Mouse (Mus musculus): ENCODE data around the gene Dolpp1. TPM values are rescaled to one million over a fixed set of nuclear protein-coding genes. Genes with fewer than 3 reads are reported as not detected.

The Dolpp1 gene
- polyA plus RNA-seq, 1 experiment from 2014 or later, result 34.8 TPM

DNA sequence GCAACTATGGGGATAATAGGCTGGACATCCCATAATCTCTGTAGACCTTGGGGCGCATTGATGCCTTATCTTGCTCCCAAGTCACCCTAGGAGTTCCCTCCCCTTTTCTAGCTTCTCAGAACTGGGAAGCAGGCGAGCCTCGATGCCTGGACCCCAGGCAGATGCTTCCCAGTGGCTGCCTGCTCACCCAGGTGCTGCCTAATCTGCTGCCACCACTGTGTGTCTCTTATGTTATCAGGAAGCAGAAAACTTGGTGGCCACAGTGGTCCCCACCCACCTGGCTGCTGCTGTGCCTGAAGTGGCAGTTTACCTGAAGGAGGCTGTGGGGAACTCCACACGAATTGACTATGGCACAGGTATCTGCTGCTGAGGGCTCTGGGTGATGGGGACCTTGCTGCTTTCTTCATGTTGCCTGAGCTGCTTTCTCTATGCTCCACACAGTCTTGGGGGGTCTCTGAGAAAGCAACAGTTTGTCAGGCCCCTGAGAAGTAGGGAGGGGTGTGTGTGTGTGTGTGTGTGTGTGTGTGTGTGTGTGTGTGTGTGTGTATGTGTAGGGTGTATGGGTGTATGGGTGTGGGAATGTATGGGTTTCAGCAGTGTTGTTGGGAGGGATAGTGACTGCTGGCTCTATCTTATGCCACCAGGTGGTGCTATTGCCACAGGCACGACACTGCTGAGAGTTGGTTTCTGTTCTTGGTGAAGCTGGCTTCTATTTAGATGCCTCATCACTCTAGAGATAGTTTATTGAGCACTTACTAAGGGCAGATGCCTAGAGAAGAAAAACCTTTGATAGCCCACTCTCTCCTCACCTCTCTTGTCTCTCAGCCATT, 43.5 kb downstream of the Dolpp1 start:
- ATAC-seq (ENCODE audit: insufficient number of reproducible peaks, insufficient read depth, low FRiP score, low TSS enrichment), result no peak
- H3K4me2 ChIP-seq (replicated peaks), result no peak overlapping the region
- peak overlapping the region; percentile 51 for H3K27ac ChIP-seq
- H3K36me3 ChIP-seq, result peaks cover 76% of the 10 kb centered on the region
- no peak overlapping the region; the same call in 1 of the 2 replicates for H3K9ac ChIP-seq
- no peak overlapping the region for H3K4me3 ChIP-seq
- no peaks in the 10 kb centered on the region for H3K27me3 ChIP-seq
- no peaks in the 10 kb centered on the region for H3K9me3 ChIP-seq
- peaks cover 13% of the 10 kb centered on the region for H3K4me1 ChIP-seq
- WGBS, result 59% methylated on average over 5 of the region's 5 CpGs

DNA sequence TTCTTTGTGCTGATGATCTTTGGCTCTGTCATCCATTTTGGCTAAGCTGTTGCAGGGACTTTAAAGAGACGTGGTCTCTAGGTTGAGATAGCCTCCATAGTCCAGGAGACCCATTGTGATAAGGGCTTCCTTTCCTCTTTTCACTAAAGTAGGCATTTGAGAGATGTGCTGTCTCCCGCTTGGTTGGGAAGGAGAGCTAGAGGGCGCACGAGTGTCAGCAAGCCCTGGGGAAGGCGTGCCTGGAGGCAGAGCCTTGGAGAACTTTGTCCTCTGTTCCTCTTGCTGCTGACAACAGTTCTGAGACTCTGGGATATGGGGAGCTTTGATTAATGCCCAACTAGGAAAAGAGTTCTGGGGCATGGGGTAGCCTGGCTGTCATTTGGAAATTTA, 44.1 kb downstream of the Dolpp1 start:
- H3K9ac ChIP-seq, result no peak overlapping the region
- H3K4me1 ChIP-seq, result peaks cover 19% of the 10 kb centered on the region
- H3K36me3 ChIP-seq, result peaks cover 71% of the 10 kb centered on the region
- ATAC-seq (ENCODE audit: insufficient number of reproducible peaks, insufficient read depth, low FRiP score, low TSS enrichment), result no peak
- H3K4me3 ChIP-seq, result no peak overlapping the region
- WGBS, result 78% methylated on average over 5 of the region's 5 CpGs
- no peaks in the 10 kb centered on the region for H3K9me3 ChIP-seq
- H3K27ac ChIP-seq, result no peak overlapping the region
- no peak overlapping the region for H3K4me2 ChIP-seq (replicated peaks)
- H3K27me3 ChIP-seq, result no peaks in the 10 kb centered on the region

DNA sequence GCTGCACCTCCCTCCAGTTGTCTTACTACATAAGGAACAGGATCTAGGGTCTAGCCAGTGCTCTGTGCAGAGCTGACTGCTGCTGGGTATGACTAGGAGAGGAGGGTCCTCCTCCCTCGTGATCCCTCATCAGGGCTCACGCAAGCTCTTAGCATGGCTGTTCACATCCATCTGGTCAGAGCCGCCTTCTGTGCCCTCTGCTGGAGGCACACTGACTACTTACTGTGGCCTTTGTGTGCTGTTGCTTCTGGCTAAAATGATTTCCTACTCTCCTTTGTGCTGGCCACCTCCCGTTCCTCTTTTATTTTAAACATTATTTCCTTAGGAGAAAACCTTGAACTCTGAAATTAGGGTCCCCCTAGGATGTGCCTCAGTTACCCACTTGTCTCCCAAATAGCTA, 44.8 kb downstream of the Dolpp1 start:
- H3K27me3 ChIP-seq, result no peaks in the 10 kb centered on the region
- H3K4me1 ChIP-seq, result peaks cover 23% of the 10 kb centered on the region
- no peak for ATAC-seq (ENCODE audit: insufficient number of reproducible peaks, insufficient read depth, low FRiP score, low TSS enrichment)
- H3K9ac ChIP-seq, result no peak overlapping the region
- no peak overlapping the region for H3K4me3 ChIP-seq
- H3K4me2 ChIP-seq (replicated peaks), result no peak overlapping the region
- H3K27ac ChIP-seq, result no peak overlapping the region
- no peaks in the 10 kb centered on the region for H3K9me3 ChIP-seq
- WGBS, result 78% methylated on average over 4 of the region's 4 CpGs
- H3K36me3 ChIP-seq, result peaks cover 65% of the 10 kb centered on the region

DNA sequence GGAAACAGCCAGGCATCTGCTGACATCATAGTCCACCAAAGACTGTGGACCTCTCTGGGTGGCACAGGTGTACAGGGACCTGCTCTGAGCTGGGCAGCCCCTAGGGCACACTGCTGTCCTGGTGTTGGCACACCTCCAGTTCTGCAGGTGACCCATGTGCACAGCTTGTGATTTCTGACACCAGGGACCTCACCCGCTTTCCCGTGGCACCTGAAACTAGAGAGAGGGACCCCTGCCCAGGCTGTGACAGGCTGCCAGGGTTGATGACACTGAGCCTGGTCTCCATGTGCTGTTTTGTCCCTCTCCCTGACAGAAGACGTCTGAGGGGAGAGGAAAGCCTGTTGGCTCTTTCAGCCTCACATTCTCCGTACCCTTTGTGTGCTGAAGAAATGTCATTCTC, 45.7 kb downstream of the Dolpp1 start:
- Histone ChIP-seq H3K27me3 (no peaks in the 10 kb centered on the region), H3K36me3 (peaks cover 56% of the 10 kb centered on the region), H3K9me3 (no peaks in the 10 kb centered on the region), H3K4me3 (no peak overlapping the region), H3K4me2 (replicated peaks) (no peak overlapping the region), H3K9ac (no peak overlapping the region), H3K27ac (no peak overlapping the region), H3K4me1 (peaks cover 32% of the 10 kb centered on the region)
- ATAC-seq (ENCODE audit: insufficient number of reproducible peaks, insufficient read depth, low FRiP score, low TSS enrichment), result no peak
- WGBS, result 86% methylated on average over 4 of the region's 4 CpGs

DNA sequence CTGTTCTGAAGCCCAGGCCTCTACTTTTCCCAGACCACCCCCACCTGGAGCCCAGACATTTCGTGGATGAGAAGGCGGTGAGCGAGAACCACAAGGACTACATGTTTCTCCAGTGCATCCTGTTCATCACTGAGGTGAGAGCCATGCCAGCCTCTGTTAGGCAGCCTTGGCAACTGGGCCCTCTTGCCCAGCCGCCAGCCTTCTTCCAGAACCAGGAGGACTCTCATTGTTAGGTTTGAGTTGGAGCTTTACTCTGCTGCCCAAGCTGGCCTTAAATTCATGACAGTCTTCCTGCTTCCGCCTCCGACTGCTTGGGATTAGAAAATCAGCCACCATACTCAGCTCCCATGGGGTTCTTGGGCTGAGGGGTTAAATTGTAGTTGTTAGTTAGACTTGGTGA, 47.6 kb downstream of the Dolpp1 start:
- no peak for ATAC-seq (ENCODE audit: insufficient number of reproducible peaks, insufficient read depth, low FRiP score, low TSS enrichment)
- H3K4me2 ChIP-seq (replicated peaks), result no peak overlapping the region
- peaks cover 58% of the 10 kb centered on the region for H3K36me3 ChIP-seq
- H3K9me3 ChIP-seq, result no peaks in the 10 kb centered on the region
- no peak overlapping the region for H3K9ac ChIP-seq
- no peak overlapping the region for H3K4me3 ChIP-seq
- peak overlapping the region; percentile 100 for H3K27ac ChIP-seq
- H3K4me1 ChIP-seq, result peaks cover 51% of the 10 kb centered on the region
- WGBS, result 90% methylated on average over 6 of the region's 6 CpGs
- H3K27me3 ChIP-seq, result no peaks in the 10 kb centered on the region

DNA sequence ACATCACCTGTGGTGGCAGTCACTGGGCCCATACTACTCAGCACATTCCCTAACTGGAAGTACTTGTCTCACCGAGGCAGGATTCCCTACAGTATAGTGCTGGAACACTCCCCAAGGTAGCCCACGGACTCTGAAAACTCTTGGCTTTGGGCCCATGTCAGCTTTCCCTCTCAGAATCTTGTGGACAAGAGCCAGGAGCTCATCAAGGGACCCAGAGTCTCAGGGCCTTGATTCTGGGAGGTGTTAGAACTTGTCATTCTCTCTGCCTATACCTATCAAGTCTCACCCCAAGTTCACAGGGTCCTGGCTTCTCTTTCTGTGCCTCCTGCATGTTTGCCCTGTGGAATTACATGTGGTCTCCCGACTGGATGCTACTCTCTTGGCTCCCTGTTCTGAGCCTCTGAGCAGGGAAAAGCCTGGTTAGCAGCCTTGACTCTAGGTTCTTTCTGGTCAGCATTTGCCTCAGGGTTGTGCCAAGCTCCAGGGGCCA, 48.2 kb downstream of the Dolpp1 start:
- Histone ChIP-seq H3K4me1 (peaks cover 57% of the 10 kb centered on the region), H3K27me3 (no peaks in the 10 kb centered on the region), H3K36me3 (peaks cover 60% of the 10 kb centered on the region), H3K9ac (peak overlapping the region; percentile 12; the same call in 1 of the 2 replicates), H3K4me2 (replicated peaks) (0 out of 2 replicates have a peak overlapping the region, but pooled peaks have one; percentile 12), H3K9me3 (no peaks in the 10 kb centered on the region), H3K27ac (peak overlapping the region; percentile 100), H3K4me3 (no peak overlapping the region)
- no peak for ATAC-seq (ENCODE audit: insufficient number of reproducible peaks, insufficient read depth, low FRiP score, low TSS enrichment)
- WGBS, result 38% methylated on average over 3 of the region's 3 CpGs

DNA sequence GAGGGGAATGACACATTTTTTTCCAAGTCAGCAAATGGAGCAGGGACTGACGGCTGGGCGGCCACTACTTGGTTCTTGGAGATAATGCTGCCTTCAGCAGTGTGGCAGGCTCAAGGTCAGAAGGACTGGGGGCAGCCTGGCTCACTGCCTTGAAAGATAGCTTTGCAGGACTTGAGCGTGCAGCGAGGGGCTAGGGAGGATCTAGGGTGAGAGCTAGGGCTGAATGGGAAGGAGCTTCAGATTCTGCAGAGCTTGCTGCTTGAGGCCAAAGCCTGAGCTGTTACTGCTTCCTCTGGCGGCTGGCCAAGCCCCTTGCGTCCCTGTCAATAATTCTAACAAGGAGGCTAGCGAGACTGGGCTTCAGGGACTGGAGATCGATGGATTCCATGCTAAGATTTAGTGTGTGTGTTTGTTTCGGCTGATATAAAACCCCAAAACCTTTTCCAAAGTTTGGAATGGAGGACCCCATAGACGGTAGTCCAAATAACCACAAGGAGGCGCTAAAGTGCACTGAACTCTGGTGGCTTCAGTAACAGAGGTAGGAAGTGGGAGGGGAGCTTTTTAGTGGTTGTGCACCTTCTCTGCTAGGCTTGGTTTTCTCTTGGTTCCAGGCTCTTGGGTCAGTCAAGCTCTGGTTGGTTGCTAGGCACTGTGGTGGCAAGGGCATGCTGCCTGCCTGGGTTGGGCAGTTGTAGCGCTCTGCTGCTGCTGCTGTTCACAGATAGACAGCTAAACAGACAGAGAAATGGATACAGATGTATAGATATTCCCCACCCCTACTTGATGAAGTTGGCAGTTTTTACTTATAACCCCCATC, 48.9 kb downstream of the Dolpp1 start:
- H3K4me1 ChIP-seq, result peaks cover 63% of the 10 kb centered on the region
- H3K36me3 ChIP-seq, result peaks cover 62% of the 10 kb centered on the region

GRCm38 (mm10) chr2:30441518-30442497, 49.8 kb downstream of the Dolpp1 start:
- H3K27me3 ChIP-seq, result no peaks in the 10 kb centered on the region
- H3K27ac ChIP-seq, result peak overlapping the region; percentile 100
- peak overlapping the region; percentile 12 for H3K4me3 ChIP-seq
- peaks cover 67% of the 10 kb centered on the region for H3K4me1 ChIP-seq
- H3K9me3 ChIP-seq, result no peaks in the 10 kb centered on the region
- 1% methylated on average over 15 of the region's 15 CpGs for WGBS
- peaks cover 67% of the 10 kb centered on the region for H3K36me3 ChIP-seq
- peak overlapping the region; percentile 49 for H3K4me2 ChIP-seq (replicated peaks)
- ATAC-seq (ENCODE audit: insufficient number of reproducible peaks, insufficient read depth, low FRiP score, low TSS enrichment), result peak; percentile 62
- peak overlapping the region; percentile 46 for H3K9ac ChIP-seq

More for the DNA sequence above, 48.9 kb downstream of the Dolpp1 start:
- peak; percentile 41; the same call in 1 of the 2 replicates for ATAC-seq (ENCODE audit: insufficient number of reproducible peaks, insufficient read depth, low FRiP score, low TSS enrichment)
- Histone ChIP-seq H3K9ac (peak overlapping the region; percentile 12; the same call in 1 of the 2 replicates), H3K27ac (peak overlapping the region; percentile 100), H3K27me3 (no peaks in the 10 kb centered on the region), H3K9me3 (no peaks in the 10 kb centered on the region), H3K4me2 (replicated peaks) (peak overlapping the region; percentile 49), H3K4me3 (0 out of 2 replicates have a peak overlapping the region, but pooled peaks have one; percentile 12)
- WGBS, result 10% methylated on average over 12 of the region's 12 CpGs

DNA sequence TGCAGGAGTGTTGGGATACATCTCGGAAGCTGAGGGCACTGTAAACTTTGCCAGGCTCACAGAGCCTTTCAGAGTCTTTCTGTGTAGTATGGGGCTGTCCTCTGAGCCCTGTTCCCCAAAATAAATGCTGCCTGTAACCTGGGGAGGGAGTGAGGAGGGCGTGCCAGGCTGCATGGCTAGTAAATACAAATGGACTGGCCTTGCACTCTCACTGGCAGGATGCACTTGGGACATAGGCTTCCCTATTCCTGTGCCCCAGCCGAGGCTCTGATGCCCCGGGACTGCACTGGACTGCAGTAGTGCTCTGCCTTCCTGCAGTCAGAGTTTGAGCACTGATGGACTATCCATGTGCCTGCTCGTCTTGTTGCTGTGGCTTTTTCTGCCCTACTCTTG, 50.4 kb downstream of the Dolpp1 start:
- Histone ChIP-seq H3K27ac (peak overlapping the region; percentile 100), H3K9ac (peak overlapping the region; percentile 46), H3K27me3 (no peaks in the 10 kb centered on the region), H3K9me3 (no peaks in the 10 kb centered on the region), H3K4me3 (peak overlapping the region; percentile 12), H3K36me3 (peaks cover 71% of the 10 kb centered on the region), H3K4me2 (replicated peaks) (peak overlapping the region; percentile 49), H3K4me1 (peaks cover 67% of the 10 kb centered on the region)
- WGBS, result 28% methylated on average over 5 of the region's 5 CpGs
- ATAC-seq (ENCODE audit: insufficient number of reproducible peaks, insufficient read depth, low FRiP score, low TSS enrichment), result no peak

DNA sequence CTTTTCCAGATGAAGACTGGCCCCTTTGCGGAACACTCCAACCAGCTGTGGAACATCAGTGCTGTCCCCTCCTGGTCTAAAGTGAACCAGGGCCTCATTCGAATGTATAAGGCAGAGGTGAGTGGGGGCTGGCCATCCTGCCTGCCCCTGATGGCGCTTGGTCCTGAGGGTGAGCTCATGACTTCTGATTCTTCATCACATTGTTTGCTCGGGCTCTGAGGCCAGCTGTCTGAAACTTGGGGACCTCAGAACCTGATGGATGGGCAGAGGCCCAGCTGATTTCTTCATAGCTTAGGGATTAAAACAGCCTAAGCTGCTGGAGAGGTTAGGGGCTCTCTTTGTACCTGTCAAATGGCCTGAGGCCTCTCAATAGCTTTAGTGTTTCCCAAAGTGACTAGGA, 51.2 kb downstream of the Dolpp1 start:
- Histone ChIP-seq H3K36me3 (peaks cover 69% of the 10 kb centered on the region), H3K9me3 (no peaks in the 10 kb centered on the region), H3K4me2 (replicated peaks) (no peak overlapping the region), H3K27me3 (no peaks in the 10 kb centered on the region), H3K4me1 (peaks cover 67% of the 10 kb centered on the region), H3K9ac (peak overlapping the region; percentile 8; the same call in 1 of the 2 replicates), H3K4me3 (no peak overlapping the region), H3K27ac (peak overlapping the region; percentile 100)
- ATAC-seq (ENCODE audit: insufficient number of reproducible peaks, insufficient read depth, low FRiP score, low TSS enrichment), result no peak
- WGBS, result 47% methylated on average over 4 of the region's 4 CpGs

GRCm38 (mm10) chr2:30444006-30444405, 52.0 kb downstream of the Dolpp1 start:
- ATAC-seq (ENCODE audit: insufficient number of reproducible peaks, insufficient read depth, low FRiP score, low TSS enrichment), result no peak
- Histone ChIP-seq H3K9ac (peak overlapping the region; percentile 8; the same call in 1 of the 2 replicates), H3K4me1 (peaks cover 67% of the 10 kb centered on the region), H3K36me3 (peaks cover 64% of the 10 kb centered on the region), H3K27me3 (no peaks in the 10 kb centered on the region), H3K9me3 (no peaks in the 10 kb centered on the region), H3K4me3 (no peak overlapping the region), H3K4me2 (replicated peaks) (no peak overlapping the region), H3K27ac (peak overlapping the region; percentile 100)
- 57% methylated on average over 5 of the region's 5 CpGs for WGBS

All from embryonic facial prominence, embryonic 12.5 days (tissue).